Mouse (Mus musculus): Measurements from ENCODE around the gene Sars2.

GRCm38 (mm10) chr7:28732341-28733142, 9.2 kb upstream of the Sars2 start:
- TF ChIP-seq ZNF384 (IDR thresholded peaks at IDR 0.05; ENCODE audit: low read depth, low read length) (no peak), USF2 (conservative IDR thresholded peaks at IDR 0.05; ENCODE audit: low read depth, low read length) (no peak), CHD1 (IDR thresholded peaks at IDR 0.05; ENCODE audit: low read depth, low read length) (no peak)

All from CH12.LX (cell line).